Mouse (Mus musculus) spleen, embryonic (tissue): ENCODE measurements around the gene Rasa4.
"Not testable (repeated sequence)": the region's sequence is repeated elsewhere in the genome, so short reads cannot be mapped to it uniquely, and the experiment has no call there.

Experiments used
- CTCF ChIA-PET: fragments of 350-600 bp; sonication (Branson Sonifier 250); formaldehyde crosslinking; loops from one replicate; lab custom pipeline; 2022; lab: Charles Lee

Rasa4 gene

GRCm38 (mm10) chr5:136155399-136155798 is 71.7 kb downstream of the Rasa4 start:
- CTCF ChIA-PET, result no interaction called here

GRCm38 (mm10) chr5:136160084-136160483 is 76.4 kb downstream of the Rasa4 start:
- CTCF ChIA-PET, result not testable (repeated sequence)
